Mouse (Mus musculus) MEL (cell line): ENCODE measurements around the gene Dnajc15.

Experiments
- CHD2 ChIP-seq: IDR thresholded peaks from 2 replicates; pipeline ENCODE4 v1.6.1; 2011; ENCODE audit warnings: low read length, improper control_type of control experiment
- CTCF ChIP-seq, 3 experiments: IDR thresholded peaks in 2 of 3; conservative IDR thresholded peaks in 1 of 3; 2 replicates each; pipeline ENCODE4 v1.5.1; 2011 to 2012; ENCODE audit warnings: low read length in 3 of 3, low read depth in 2 of 3, mild to moderate bottlenecking in 2 of 3, improper control_type of control experiment in 1 of 3, inconsistent platforms in 1 of 3, mixed read lengths in 1 of 3, moderate library complexity in 1 of 3; ENCODE audit not compliant: control insufficient read depth in 1 of 3, insufficient read depth in 1 of 3, poor library complexity in 1 of 3, severe bottlenecking in 1 of 3
- EP300 ChIP-seq, 2 experiments: IDR thresholded peaks; 2 replicates each; pipeline ENCODE4 v1.6.1; 2011; ENCODE audit warnings: improper control_type of control experiment in 2 of 2, low read length in 2 of 2, low read depth in 1 of 2, mild to moderate bottlenecking in 1 of 2
- ETS1 ChIP-seq: IDR thresholded peaks from 2 replicates; pipeline ENCODE4 v1.6.1; 2012; ENCODE audit warnings: low read depth, mild to moderate bottlenecking, inconsistent platforms, low read length, improper control_type of control experiment, moderate library complexity
- GATA1 ChIP-seq: IDR thresholded peaks from 2 replicates; pipeline ENCODE4 v1.6.1; 2011; ENCODE audit warnings: low read depth, low read length, improper control_type of control experiment
- HCFC1 ChIP-seq: IDR thresholded peaks from 2 replicates; pipeline ENCODE4 v1.6.1; 2012; ENCODE audit warnings: low read depth, mild to moderate bottlenecking, inconsistent platforms, low read length, improper control_type of control experiment, moderate library complexity
- MAFK ChIP-seq: IDR thresholded peaks from 2 replicates; pipeline ENCODE4 v1.6.1; 2011; ENCODE audit warnings: low read depth, mild to moderate bottlenecking, low read length, improper control_type of control experiment, borderline replicate concordance
- MAZ ChIP-seq: IDR thresholded peaks from 2 replicates; pipeline ENCODE4 v1.6.1; 2012; ENCODE audit warnings: low read depth, mild to moderate bottlenecking, inconsistent platforms, low read length, improper control_type of control experiment
- MEF2A ChIP-seq: IDR thresholded peaks from 2 replicates; pipeline ENCODE4 v1.6.1; 2014; ENCODE audit warnings: low read depth, mild to moderate bottlenecking, inconsistent platforms, low read length, improper control_type of control experiment; ENCODE audit not compliant: poor library complexity, insufficient replicate concordance, severe bottlenecking; ENCODE audit errors: extremely low read depth
- MXI1 ChIP-seq: IDR thresholded peaks from 2 replicates; pipeline ENCODE4 v1.6.1; 2011; ENCODE audit warnings: mild to moderate bottlenecking, low read depth, low read length, improper control_type of control experiment
- POLR2A ChIP-seq, 2 experiments: IDR thresholded peaks; 2 replicates each; pipeline ENCODE4 v1.6.1; 2011 to 2012; ENCODE audit warnings: low read length in 2 of 2, mild to moderate bottlenecking in 2 of 2, control low read depth in 1 of 2, improper control_type of control experiment in 1 of 2, low read depth in 1 of 2, moderate library complexity in 1 of 2; ENCODE audit not compliant: control insufficient read depth in 1 of 2, insufficient read depth in 1 of 2, poor library complexity in 1 of 2
- POLR2AphosphoS2 ChIP-seq: IDR thresholded peaks from 2 replicates; pipeline ENCODE4 v1.6.1; 2011; ENCODE audit warnings: low read length, improper control_type of control experiment
- RCOR1 ChIP-seq: IDR thresholded peaks from 2 replicates; pipeline ENCODE4 v1.6.1; 2012; ENCODE audit warnings: low read depth, mild to moderate bottlenecking, inconsistent platforms, low read length, improper control_type of control experiment

DNA sequence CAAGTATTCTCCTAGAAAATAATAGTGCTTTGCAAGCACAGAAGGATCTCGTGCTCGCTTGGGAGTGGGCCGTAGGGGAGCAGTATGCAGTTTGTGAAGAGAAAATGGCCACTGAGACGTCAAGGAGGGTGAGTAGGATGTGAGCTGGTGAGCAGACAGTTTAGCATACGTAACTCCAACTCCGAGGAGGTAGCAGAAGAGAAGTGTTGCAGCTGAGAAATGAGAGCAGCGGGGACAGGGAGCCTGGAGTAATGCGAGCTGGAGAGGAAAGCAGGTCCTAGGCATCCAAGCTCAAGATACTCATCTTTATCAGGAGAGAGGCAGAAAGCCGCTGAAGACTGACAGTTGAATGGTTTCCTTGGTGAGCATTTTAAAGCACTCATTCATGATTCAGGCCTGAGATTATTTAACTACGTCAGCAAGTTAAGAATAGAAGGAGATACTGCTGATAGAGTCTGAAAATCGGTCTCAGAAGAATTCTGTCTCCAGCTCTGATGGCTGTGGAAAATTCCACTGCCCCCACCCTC is 98.9 kb downstream of the Dnajc15 start:
- TF ChIP-seq MEF2A: no peak
- no peak for TF ChIP-seq CTCF (IDR thresholded peaks at IDR 0.05 in 2 of 3, conservative IDR thresholded peaks at IDR 0.05 in 1 of 3; ENCODE audit: control insufficient read depth in 1 of 3, insufficient read depth in 1 of 3, low read depth in 2 of 3, low read length in 3 of 3, poor library complexity in 1 of 3, severe bottlenecking in 1 of 3)
- no peak for TF ChIP-seq POLR2A (IDR thresholded peaks at IDR 0.05; ENCODE audit: control insufficient read depth in 1 of 2, insufficient read depth in 1 of 2, low read depth in 1 of 2, low read length in 2 of 2, poor library complexity in 1 of 2)
- no peak for TF ChIP-seq MAZ
- TF ChIP-seq MXI1: no peak
- no peak for TF ChIP-seq CHD2
- TF ChIP-seq RCOR1: no peak
- TF ChIP-seq POLR2AphosphoS2: no peak
- no peak for TF ChIP-seq MAFK
- TF ChIP-seq HCFC1: no peak
- no peak for TF ChIP-seq EP300 (IDR thresholded peaks at IDR 0.05; ENCODE audit: low read depth in 1 of 2, low read length in 2 of 2)
- no peak for TF ChIP-seq GATA1
- TF ChIP-seq ETS1: no peak
